Mouse (Mus musculus) layer of hippocampus, postnatal 25 days (tissue): ENCODE data around the gene Pigt. TPM values are rescaled to one million over a fixed set of nuclear protein-coding genes. Genes with fewer than 3 reads are reported as not detected.

Experiments
- DNase-seq, 2 experiments: peaks; one replicate each; pipeline ENCODE4 v3.0.0; 2022; ENCODE audit warnings: mixed read lengths in 2 of 2, low spot score in 1 of 2; ENCODE audit errors: extremely low spot score in 1 of 2
- total RNA-seq, 2 experiments: library from RNA; stranded (reverse); gene quantifications; 2 replicates each; pipeline ENCODE4 v1.2.3; 2021

Pigt gene
- total RNA-seq, 2 experiments from 2014 or later = 85.3 to 87.3 TPM

GRCm38 (mm10) chr2:164485681-164486257 lies 11.6 kb upstream of the Pigt start, which contains the start of gene Dbndd2:
Gene Dbndd2 (plus strand): TSS chr2:164486106.
- DNase-seq = peak in 1 of 2 experiments; percentile 37

GRCm38 (mm10) chr2:164486258-164487114 lies 10.8 kb upstream of the Pigt start:
- peak; percentile 57 to 66 for DNase-seq

- DNase-seq = no peak
Measured at GRCm38 (mm10) chr2:164487115-164487527, 10.2 kb upstream of the Pigt start.

GRCm38 (mm10) chr2:164487812-164488211 lies 9.5 kb upstream of the Pigt start:
- peak in 1 of 2 experiments; percentile 36 for DNase-seq

GRCm38 (mm10) chr2:164494126-164494525 lies 3.2 kb upstream of the Pigt start:
- no peak for DNase-seq

- DNase-seq = no peak
Measured at GRCm38 (mm10) chr2:164496331-164496730, 989 bp upstream of the Pigt start.

- DNase-seq = no peak
Measured at GRCm38 (mm10) chr2:164497691-164498268, 460 bp downstream of the Pigt start.

GRCm38 (mm10) chr2:164499317-164499716 lies 2.0 kb downstream of the Pigt start:
- no peak for DNase-seq

GRCm38 (mm10) chr2:164500511-164500910 lies 3.2 kb downstream of the Pigt start:
- no peak for DNase-seq

GRCm38 (mm10) chr2:164504919-164505318 lies 7.6 kb downstream of the Pigt start:
- DNase-seq = no peak

- DNase-seq = no peak
Measured at GRCm38 (mm10) chr2:164505619-164506347, 8.5 kb downstream of the Pigt start.

GRCm38 (mm10) chr2:164507811-164508210 lies 10.5 kb downstream of the Pigt start:
- DNase-seq = no peak

- DNase-seq = no peak
Measured at GRCm38 (mm10) chr2:164510621-164511190, 13.4 kb downstream of the Pigt start.

GRCm38 (mm10) chr2:164512121-164512909 lies 15.0 kb downstream of the Pigt start:
- no peak for DNase-seq

- DNase-seq = no peak
Measured at GRCm38 (mm10) chr2:164513389-164513788, 16.1 kb downstream of the Pigt start.

- DNase-seq = no peak
Measured at GRCm38 (mm10) chr2:164514916-164515315, 17.6 kb downstream of the Pigt start.

GRCm38 (mm10) chr2:164515897-164516296 lies 18.6 kb downstream of the Pigt start:
- DNase-seq = no peak

- no peak for DNase-seq
Measured at GRCm38 (mm10) chr2:164516592-164516991, 19.3 kb downstream of the Pigt start.

GRCm38 (mm10) chr2:164517485-164518221 lies 20.3 kb downstream of the Pigt start:
- DNase-seq = peak in 1 of 2 experiments; percentile 40
